Comparison of ENCODE assay signal across 8 mouse cellular contexts in the genomic region with DNA sequence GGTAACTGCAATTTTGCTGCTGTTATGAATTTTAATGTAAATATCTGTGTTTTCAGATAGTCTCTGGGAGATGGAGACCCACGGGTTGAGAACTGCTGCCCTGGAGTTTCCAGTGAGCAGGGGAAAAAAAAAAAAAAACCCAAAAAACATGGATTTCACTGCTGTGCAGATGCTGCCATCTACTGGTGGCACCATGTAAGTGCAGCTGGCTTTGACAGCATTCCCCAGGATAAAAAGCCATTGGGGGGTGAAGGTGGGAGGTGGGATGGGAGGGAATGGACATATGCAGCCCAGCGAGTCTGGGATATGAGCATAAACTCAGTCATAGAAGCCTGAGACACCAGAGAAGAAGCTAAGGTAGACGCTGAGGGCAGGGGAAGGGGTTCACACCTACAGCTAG.
DNase-seq lines count a peak whose midpoint lies in the region; ATAC-seq and TF ChIP-seq lines count a peak whose summit lies in the region.

No protein-coding gene starts in this region.

- H3K9me3 ChIP-seq in forebrain, postnatal 0 days (ENCODE audit: low read length), result no peaks in the 10 kb centered on the region
- H3K9me3 ChIP-seq in forebrain, embryonic 16.5 days (ENCODE audit: control insufficient read depth, low read length), result no peaks in the 10 kb centered on the region
- no peaks in the 10 kb centered on the region for H3K9me3 ChIP-seq in midbrain, embryonic 11.5 days (ENCODE audit: control insufficient read depth, low read length)
- no peaks in the 10 kb centered on the region for H3K9me3 ChIP-seq in midbrain, embryonic 16.5 days (replicated peaks; ENCODE audit: control insufficient read depth, low read length, poor library complexity, severe bottlenecking)
- H3K9me3 ChIP-seq in lung, embryonic 14.5 days (ENCODE audit: low read depth, low read length), result no peaks in the 10 kb centered on the region

- no peak overlapping the region for H3K4me3 ChIP-seq in forebrain, postnatal 0 days (ENCODE audit: low read depth, low read length)
- no peak overlapping the region for H3K4me3 ChIP-seq in forebrain, embryonic 16.5 days (replicated peaks; ENCODE audit: low read length)
- no peak overlapping the region for H3K4me3 ChIP-seq in midbrain, embryonic 11.5 days (ENCODE audit: low read depth, low read length)
- no peak overlapping the region for H3K4me3 ChIP-seq in midbrain, embryonic 16.5 days (ENCODE audit: low read depth, low read length)
- no peak overlapping the region for H3K4me3 ChIP-seq in lung, embryonic 14.5 days (ENCODE audit: low read depth, low read length)

- H3K36me3 ChIP-seq in forebrain, postnatal 0 days (ENCODE audit: insufficient read depth), result no peaks in the 10 kb centered on the region
- no peaks in the 10 kb centered on the region for H3K36me3 ChIP-seq in forebrain, embryonic 16.5 days (ENCODE audit: control insufficient read depth, insufficient read depth)
- no peaks in the 10 kb centered on the region for H3K36me3 ChIP-seq in midbrain, embryonic 11.5 days (ENCODE audit: control insufficient read depth, insufficient read depth, low read length)
- H3K36me3 ChIP-seq in midbrain, embryonic 16.5 days (ENCODE audit: control insufficient read depth, insufficient read depth, low read length), result no peaks in the 10 kb centered on the region
- H3K36me3 ChIP-seq in lung, embryonic 14.5 days (ENCODE audit: insufficient read depth), result no peaks in the 10 kb centered on the region

- ATAC-seq in forebrain, postnatal 0 days, result no peak
- ATAC-seq in forebrain, embryonic 16.5 days, result no peak
- no peak for ATAC-seq in midbrain, embryonic 11.5 days (ENCODE audit: low FRiP score)
- ATAC-seq in midbrain, embryonic 16.5 days, result no peak
- no peak for ATAC-seq in lung, embryonic 14.5 days (ENCODE audit: insufficient read depth)

- DNase-seq in forebrain, postnatal 0 days, result peak; percentile 77
- DNase-seq in midbrain, embryonic 11.5 days (ENCODE audit: low spot score, missing footprints), result peak; percentile 92
- peak; percentile 70 to 79 for DNase-seq in cerebellum, postnatal 10 days
- peak; percentile 86 for DNase-seq in lung, embryonic 14.5 days
- DNase-seq in c-Kit-positive CD71-positive TER-119-positive erythroid progenitor cells, embryonic 14.5 days (ENCODE audit: low spot score), result no peak
- DNase-seq in frontal cortex, postnatal 25 days (ENCODE audit: low spot score in 2 of 2), result no peak

- H3K4me1 ChIP-seq in forebrain, postnatal 0 days (ENCODE audit: insufficient read depth), result 0 out of 2 replicates have a peak, but pooled peaks cover 5% of the 10 kb centered on the region
- H3K4me1 ChIP-seq in forebrain, embryonic 16.5 days (replicated peaks; ENCODE audit: control insufficient read depth, insufficient read depth, low read length), result peaks cover 33% of the 10 kb centered on the region
- peaks cover 38% of the 10 kb centered on the region for H3K4me1 ChIP-seq in midbrain, embryonic 11.5 days (ENCODE audit: control insufficient read depth, insufficient read depth, low read length)
- peaks cover 30% of the 10 kb centered on the region for H3K4me1 ChIP-seq in midbrain, embryonic 16.5 days (ENCODE audit: control insufficient read depth, insufficient read depth, low read length)
- H3K4me1 ChIP-seq in lung, embryonic 14.5 days (ENCODE audit: insufficient read depth), result peaks cover 5% of the 10 kb centered on the region; the same call in 1 of the 2 replicates

- 17% methylated on average over 3 of the region's 3 CpGs for WGBS in forebrain, postnatal 0 days
- 13% methylated on average over 3 of the region's 3 CpGs for WGBS in forebrain, embryonic 16.5 days
- WGBS in midbrain, embryonic 11.5 days, result 11% methylated on average over 3 of the region's 3 CpGs
- 14% methylated on average over 3 of the region's 3 CpGs for WGBS in midbrain, embryonic 16.5 days
- 12% methylated on average over 3 of the region's 3 CpGs for WGBS in lung, embryonic 14.5 days

- peaks cover 4% of the 10 kb centered on the region; the same call in 1 of the 2 replicates for H3K27me3 ChIP-seq in forebrain, postnatal 0 days (ENCODE audit: insufficient read depth, low read length)
- H3K27me3 ChIP-seq in forebrain, embryonic 16.5 days (replicated peaks; ENCODE audit: control insufficient read depth, insufficient read depth, low read length), result no peaks in the 10 kb centered on the region
- H3K27me3 ChIP-seq in midbrain, embryonic 11.5 days (ENCODE audit: control insufficient read depth, insufficient read depth, low read length), result no peaks in the 10 kb centered on the region; the same call in 1 of the 2 replicates
- no peaks in the 10 kb centered on the region for H3K27me3 ChIP-seq in midbrain, embryonic 16.5 days (ENCODE audit: control insufficient read depth, insufficient read depth, low read depth, low read length)
- H3K27me3 ChIP-seq in lung, embryonic 14.5 days (ENCODE audit: insufficient read depth, low read length), result no peaks in the 10 kb centered on the region

- H3K4me2 ChIP-seq in forebrain, postnatal 0 days (ENCODE audit: low read depth), result no peak overlapping the region
- H3K4me2 ChIP-seq in forebrain, embryonic 16.5 days (ENCODE audit: low read length), result no peak overlapping the region
- H3K4me2 ChIP-seq in midbrain, embryonic 11.5 days, result no peak overlapping the region
- no peak overlapping the region for H3K4me2 ChIP-seq in midbrain, embryonic 16.5 days (ENCODE audit: low read length)
- H3K4me2 ChIP-seq in lung, embryonic 14.5 days, result no peak overlapping the region

- H3K9ac ChIP-seq in forebrain, postnatal 0 days, result no peak overlapping the region
- H3K9ac ChIP-seq in forebrain, embryonic 16.5 days (replicated peaks; ENCODE audit: low read depth, low read length), result no peak overlapping the region
- no peak overlapping the region for H3K9ac ChIP-seq in midbrain, embryonic 11.5 days (ENCODE audit: low read length)
- no peak overlapping the region for H3K9ac ChIP-seq in midbrain, embryonic 16.5 days (ENCODE audit: low read depth, low read length)
- H3K9ac ChIP-seq in lung, embryonic 14.5 days, result no peak overlapping the region

- H3K27ac ChIP-seq in forebrain, postnatal 0 days (ENCODE audit: low read depth, low read length), result no peak overlapping the region
- no peak overlapping the region for H3K27ac ChIP-seq in forebrain, embryonic 16.5 days (ENCODE audit: low read length)
- no peak overlapping the region for H3K27ac ChIP-seq in midbrain, embryonic 11.5 days (ENCODE audit: low read depth, low read length)
- H3K27ac ChIP-seq in midbrain, embryonic 16.5 days (ENCODE audit: low read length), result no peak overlapping the region
- H3K27ac ChIP-seq in lung, embryonic 14.5 days (ENCODE audit: low read depth), result no peak overlapping the region

- TF ChIP-seq CTCF in forebrain, postnatal 0 days (IDR thresholded peaks at IDR 0.05; ENCODE audit: low read depth), result peak; percentile 96
- peak; percentile 97 for TF ChIP-seq CTCF in lung, embryonic 14.5 days (IDR thresholded peaks at IDR 0.05; ENCODE audit: low read depth)

Comparison
In these comparisons a context has a peak if more than half of its experiments do, and no peak if none do; other contexts are left out.
1. DNase-seq: peak in forebrain, postnatal 0 days (single experiment), midbrain, embryonic 11.5 days (single experiment), cerebellum, postnatal 10 days (2 of 2) and lung, embryonic 14.5 days (single experiment); none in c-Kit-positive CD71-positive TER-119-positive erythroid progenitor cells, embryonic 14.5 days (single experiment) and frontal cortex, postnatal 25 days (0 of 2).